ENCODE assay signal across 8 mouse cellular contexts in the genomic region with DNA sequence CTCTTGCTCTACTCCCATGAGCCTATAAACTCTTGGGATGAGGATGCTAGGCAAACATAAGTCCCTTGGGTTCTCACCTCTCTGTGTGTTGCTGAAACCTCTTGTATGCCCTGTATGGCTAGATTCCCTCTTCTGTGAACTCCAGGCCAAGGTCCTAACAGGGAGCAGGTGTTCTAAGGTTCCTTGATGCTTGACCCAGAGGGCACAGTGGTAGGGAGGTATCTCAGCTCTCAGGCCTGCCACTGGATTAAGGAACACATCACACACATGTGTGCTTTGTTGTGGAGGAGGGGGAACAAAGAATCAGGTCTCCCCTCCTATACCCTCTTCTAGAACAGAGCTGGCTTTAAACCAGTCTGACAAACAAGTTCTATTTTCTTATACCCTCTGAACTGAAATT. TPM values are rescaled to one million over a fixed set of nuclear protein-coding genes. Genes with fewer than 3 reads are reported as not detected.
A peak's percentile ranks its signal among the peaks of the same experiment; 100 is the strongest.
DNase-seq lines count a peak whose midpoint lies in the region; ATAC-seq and TF ChIP-seq lines count a peak whose summit lies in the region.

A gene (minus strand): TSS at position 101 of the 400 bp plus-strand sequence.

- peak within 1 kb of the TSS in 1 of 3 experiments; percentile 13 for H3K4me3 ChIP-seq in CH12.LX (replicated peaks in 1 of 3; ENCODE audit: low read depth in 2 of 3, low read length in 2 of 3, poor library complexity in 1 of 3)
- no peak within 1 kb of the TSS for H3K4me3 ChIP-seq in forebrain, embryonic 14.5 days (ENCODE audit: low read depth, low read length)
- no peak within 1 kb of the TSS for H3K4me3 ChIP-seq in intestine, postnatal 0 days (ENCODE audit: low read depth, low read length)
- H3K4me3 ChIP-seq in neural tube, embryonic 12.5 days = no peak within 1 kb of the TSS

- TF ChIP-seq CTCF in CH12.LX (conservative IDR thresholded peaks at IDR 0.05 in 1 of 2, IDR thresholded peaks at IDR 0.05 in 1 of 2; ENCODE audit: low read depth in 2 of 2, low read length in 2 of 2) = no peak
- no peak for TF ChIP-seq CTCF in intestine, postnatal 0 days (IDR thresholded peaks at IDR 0.05; ENCODE audit: low read depth)

- ATAC-seq in forebrain, embryonic 14.5 days = no peak
- ATAC-seq in intestine, postnatal 0 days = no peak
- no peak for ATAC-seq in neural tube, embryonic 12.5 days (ENCODE audit: low FRiP score, low read depth)

- H3K36me3 ChIP-seq in CH12.LX (replicated peaks in 1 of 2; ENCODE audit: control insufficient read depth in 1 of 2, insufficient read depth in 1 of 2, low read length in 1 of 2) = no peaks in the 10 kb centered on the region
- H3K36me3 ChIP-seq in forebrain, embryonic 14.5 days (ENCODE audit: control insufficient read depth, insufficient read depth, low read length) = no peaks in the 10 kb centered on the region
- H3K36me3 ChIP-seq in intestine, postnatal 0 days (ENCODE audit: control insufficient read depth, insufficient read depth) = no peaks in the 10 kb centered on the region
- H3K36me3 ChIP-seq in neural tube, embryonic 12.5 days = no peaks in the 10 kb centered on the region

- in situ Hi-C loops in CH12.LX (cut with MboI; ENCODE audit: low pct_ligation_motif_present, low pct_unique_long_range_greater_than_20kb, low sequenced_read_pairs) = no loop called here

- H3K27me3 ChIP-seq in CH12.LX (replicated peaks) = peaks cover 46% of the 10 kb centered on the region
- H3K27me3 ChIP-seq in forebrain, embryonic 14.5 days (replicated peaks; ENCODE audit: control insufficient read depth, insufficient read depth, low read length) = no peaks in the 10 kb centered on the region
- H3K27me3 ChIP-seq in intestine, postnatal 0 days (replicated peaks; ENCODE audit: control insufficient read depth, insufficient read depth, low read length) = no peaks in the 10 kb centered on the region
- no peaks in the 10 kb centered on the region for H3K27me3 ChIP-seq in neural tube, embryonic 12.5 days (replicated peaks)

- no peak within 1 kb of the TSS for H3K27ac ChIP-seq in CH12.LX (ENCODE audit: insufficient read depth, low read depth)
- no peak within 1 kb of the TSS for H3K27ac ChIP-seq in forebrain, embryonic 14.5 days (ENCODE audit: low read depth, low read length)
- no peak within 1 kb of the TSS for H3K27ac ChIP-seq in intestine, postnatal 0 days (ENCODE audit: low read depth, low read length)
- H3K27ac ChIP-seq in neural tube, embryonic 12.5 days = no peak within 1 kb of the TSS

- no peak within 1 kb of the TSS for H3K9ac ChIP-seq in CH12.LX (ENCODE audit: insufficient read depth, low read depth)
- no peak within 1 kb of the TSS for H3K9ac ChIP-seq in forebrain, embryonic 14.5 days (ENCODE audit: low read length)
- H3K9ac ChIP-seq in intestine, postnatal 0 days (ENCODE audit: low read depth, low read length) = no peak within 1 kb of the TSS
- H3K9ac ChIP-seq in neural tube, embryonic 12.5 days = no peak within 1 kb of the TSS

- H3K4me1 ChIP-seq in CH12.LX (ENCODE audit: control insufficient read depth in 1 of 2, insufficient read depth in 2 of 2) = peaks cover 6 to 17% of the 10 kb centered on the region in 2 experiments; a peak in 3 of 4 replicates
- peaks cover 12% of the 10 kb centered on the region for H3K4me1 ChIP-seq in forebrain, embryonic 14.5 days (ENCODE audit: control insufficient read depth, insufficient read depth, low read length)
- H3K4me1 ChIP-seq in intestine, postnatal 0 days (replicated peaks; ENCODE audit: control insufficient read depth, insufficient read depth, low read length) = peaks cover 6% of the 10 kb centered on the region; the same call in 1 of the 2 replicates
- peaks cover 17% of the 10 kb centered on the region for H3K4me1 ChIP-seq in neural tube, embryonic 12.5 days

- no peak for TF ChIP-seq EP300 in CH12.LX (IDR thresholded peaks at IDR 0.05; ENCODE audit: low read length)

- no peak for TF ChIP-seq RAD21 in CH12.LX (IDR thresholded peaks at IDR 0.05; ENCODE audit: low read depth, low read length)

- no peak within 1 kb of the TSS for H3K4me2 ChIP-seq in CH12.LX (ENCODE audit: insufficient read depth, low read depth, poor library complexity, severe bottlenecking)
- no peak within 1 kb of the TSS for H3K4me2 ChIP-seq in forebrain, embryonic 14.5 days (ENCODE audit: low read length)
- H3K4me2 ChIP-seq in intestine, postnatal 0 days (replicated peaks; ENCODE audit: low read depth) = no peak within 1 kb of the TSS
- H3K4me2 ChIP-seq in neural tube, embryonic 12.5 days (replicated peaks) = no peak within 1 kb of the TSS

- no peak for DNase-seq in frontal cortex, adult 2 months (ENCODE audit: extremely low spot score in 1 of 2, low spot score in 1 of 2)
- no peak for DNase-seq in frontal cortex, postnatal 25 days (ENCODE audit: low spot score in 2 of 2)
- no peak for DNase-seq in CH12.LX (ENCODE audit: extremely low read depth)
- DNase-seq in forebrain, embryonic 14.5 days (ENCODE audit: low spot score) = no peak
- DNase-seq in thymus, postnatal 4 days = no peak
- DNase-seq in thymus, postnatal 36 days = no peak

- dilution Hi-C loops in CH12.LX (cut with MboI; ENCODE audit: extremely low pct_ligation_motif_present, extremely low pct_unique_long_range_greater_than_20kb, low sequenced_read_pairs) = no loop called here

- H3K79me2 ChIP-seq in CH12.LX (replicated peaks; ENCODE audit: control insufficient read depth, extremely low read depth, insufficient read depth, poor library complexity, severe bottlenecking) = no peaks in the 10 kb centered on the region

- TF ChIP-seq POLR2A in CH12.LX (IDR thresholded peaks at IDR 0.05; ENCODE audit: low read depth, low read length) = no peak

- peaks cover 7% of the 10 kb centered on the region for H3K9me3 ChIP-seq in CH12.LX (replicated peaks; ENCODE audit: low read length)
- no peaks in the 10 kb centered on the region for H3K9me3 ChIP-seq in forebrain, embryonic 14.5 days (replicated peaks; ENCODE audit: control insufficient read depth, low read length)
- H3K9me3 ChIP-seq in intestine, postnatal 0 days (ENCODE audit: control insufficient read depth) = no peaks in the 10 kb centered on the region
- H3K9me3 ChIP-seq in neural tube, embryonic 12.5 days = no peaks in the 10 kb centered on the region

TF ChIP-seq in CH12.LX, 34 proteins besides CTCF, POLR2A, EP300 and RAD21:
- no peak for TF ChIP-seq BHLHE40 (IDR thresholded peaks at IDR 0.05; ENCODE audit: low read depth, low read length)
- TF ChIP-seq IRF4 (IDR thresholded peaks at IDR 0.05; ENCODE audit: low read depth, low read length) = no peak
- no peak for TF ChIP-seq ELF1 (IDR thresholded peaks at IDR 0.05; ENCODE audit: low read depth, low read length)
- no peak for TF ChIP-seq ZMIZ1 (IDR thresholded peaks at IDR 0.05; ENCODE audit: low read depth, low read length)
- no peak for TF ChIP-seq POLR2AphosphoS2 (IDR thresholded peaks at IDR 0.05; ENCODE audit: low read depth, low read length)

RNA-seq across cellular contexts. Expression of the gene that starts here (rescaled TPM):
- 84.6 and 85.4 TPM in 2 replicates for polyA plus RNA-seq in frontal cortex, adult 2 months (2012; rRNA removed)
- total RNA-seq in CH12.LX (2012; rRNA removed) (16.5 and 20.9 TPM in 2 replicates), CH12.LX (2014; rRNA removed) (11.3 and 11.7 TPM in 2 replicates)
- polyA plus RNA-seq in CH12.LX (2012; ENCODE audit: insufficient read length, low read depth) = 17.8 and 18.5 TPM in 2 replicates
- 96.1 and 101 TPM in 2 replicates for polyA plus RNA-seq in forebrain, embryonic 14.5 days (2014; fragmentation: Nextera tagmentation; extraction: Ambion mirVana)
- 19.5 and 20.1 TPM in 2 replicates for polyA plus RNA-seq in intestine, postnatal 0 days (2015; fragmentation: Nextera tagmentation; extraction: Ambion mirVana)
- polyA plus RNA-seq in neural tube, embryonic 12.5 days (2016; fragmentation: Nextera tagmentation; extraction: Ambion mirVana) = 73.1 and 79.2 TPM in 2 replicates
